Mouse (Mus musculus) heart, embryonic 12.5 days (tissue): Measurements from ENCODE around the gene Sec22b. TPM values are rescaled to one million over a fixed set of nuclear protein-coding genes. Genes with fewer than 3 reads are reported as not detected.
A peak's percentile ranks its signal among the peaks of the same experiment; 100 is the strongest.

Experiments
- ATAC-seq: fragments of 200-750 bp; cut with Nextera tagmentation; 2 replicates; pipeline ENCODE4 v1.8.0; 2017; ENCODE audit warnings: moderate TSS enrichment, moderate library complexity; ENCODE audit not compliant: insufficient number of reproducible peaks, low FRiP score
- H3K27ac ChIP-seq: fragments of 300-500 bp; sonication (generic); 2 replicates; pipeline ENCODE4 v1.5.1; 2016; ENCODE audit warnings: mild to moderate bottlenecking, moderate library complexity; ENCODE audit not compliant: poor library complexity, severe bottlenecking
- H3K27me3 ChIP-seq: fragments of 300-500 bp; sonication (generic); replicated peaks from 2 replicates; pipeline ENCODE4 v1.6.1; 2016; ENCODE audit warnings: mild to moderate bottlenecking, moderate library complexity
- H3K36me3 ChIP-seq: fragments of 300-500 bp; sonication (generic); 2 replicates; pipeline ENCODE4 v1.6.1; 2016; ENCODE audit warnings: mild to moderate bottlenecking, moderate library complexity
- H3K4me1 ChIP-seq: fragments of 300-500 bp; sonication (generic); replicated peaks from 2 replicates; pipeline ENCODE4 v1.6.1; 2016; ENCODE audit warnings: mild to moderate bottlenecking
- H3K4me2 ChIP-seq: fragments of 300-500 bp; sonication (generic); 2 replicates; pipeline ENCODE4 v1.6.1; 2016; ENCODE audit warnings: mild to moderate bottlenecking, moderate library complexity
- H3K4me3 ChIP-seq: fragments of 300-500 bp; sonication (generic); 2 replicates; pipeline ENCODE4 v1.5.1; 2016; ENCODE audit warnings: mild to moderate bottlenecking
- H3K9ac ChIP-seq: fragments of 300-500 bp; sonication (generic); 2 replicates; pipeline ENCODE4 v1.6.1; 2016; ENCODE audit warnings: mild to moderate bottlenecking, moderate library complexity
- H3K9me3 ChIP-seq: fragments of 300-500 bp; sonication (generic); replicated peaks from 2 replicates; pipeline ENCODE4 v1.6.1; 2016; ENCODE audit warnings: mild to moderate bottlenecking, moderate library complexity
- WGBS: fragments of 180-500 bp; shearing (Covaris S2); methylation state at CpG from one replicate; pipeline ENCODE4 v1.1.7; 2016; 5-methylcytosine and 5-hydroxymethylcytosine counted together
- polyA plus RNA-seq: library from polyadenylated mRNA; unstranded; fragments of >200 nt; fragmentation: Nextera tagmentation; extraction: Ambion mirVana; gene quantifications from 2 replicates; pipeline ENCODE4 v1.2.1, GENCODE M21; 2016

Gene Sec22b
- polyA plus RNA-seq, 1 experiment from 2014 or later, result 123 TPM

DNA sequence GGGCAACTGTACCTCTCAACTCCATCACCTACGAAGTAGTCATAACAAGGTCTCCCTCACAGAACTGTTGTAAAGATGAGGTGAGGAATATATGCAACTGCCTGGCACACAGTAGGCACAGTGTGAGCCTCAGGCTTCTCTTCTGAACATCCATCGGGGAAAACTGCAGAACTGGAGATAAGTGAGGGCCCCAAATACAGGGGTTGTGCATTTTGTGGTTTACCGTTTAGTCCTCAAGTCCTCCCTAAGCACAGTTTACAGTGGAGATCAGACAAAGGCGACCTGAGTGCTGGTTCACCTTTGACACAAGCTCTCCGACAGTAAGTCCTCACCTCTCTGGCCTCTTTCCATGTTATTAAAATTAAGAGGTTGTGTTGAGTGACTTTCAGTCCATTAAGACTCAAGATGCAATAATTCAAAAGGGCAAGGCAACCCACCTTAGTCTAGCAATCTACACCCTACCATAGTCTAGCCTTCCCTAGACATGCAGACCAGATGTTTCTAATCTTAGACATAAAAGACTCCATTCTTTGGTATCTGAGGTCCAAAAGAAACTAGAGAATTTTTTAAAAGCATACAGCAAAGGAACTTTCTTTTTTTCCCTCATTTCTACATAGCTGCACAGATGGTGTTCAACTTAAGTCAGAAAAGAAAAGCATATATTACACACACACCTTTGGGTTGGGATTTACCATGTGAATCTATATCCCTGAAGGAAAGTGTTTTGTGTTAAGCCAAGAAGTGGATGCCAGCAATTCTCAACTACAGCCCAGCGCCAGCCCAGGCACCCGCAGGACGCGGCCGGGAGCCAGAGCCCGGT is 40.7 kb downstream of the Sec22b start:
- WGBS, result 38% methylated on average over 11 of the region's 11 CpGs
- Histone ChIP-seq H3K4me1 (peaks cover 50% of the 10 kb centered on the region), H3K9ac (peak overlapping the region; percentile 63), H3K36me3 (no peaks in the 10 kb centered on the region), H3K27ac (peak overlapping the region; percentile 76), H3K4me2 (peak overlapping the region; percentile 75), H3K9me3 (no peaks in the 10 kb centered on the region), H3K4me3 (peak overlapping the region; percentile 38), H3K27me3 (peaks cover 5% of the 10 kb centered on the region; the same call in 1 of the 2 replicates)
- ATAC-seq, result no peak

- H3K36me3 ChIP-seq, result no peaks in the 10 kb centered on the region
- peak overlapping the region; percentile 63 for H3K9ac ChIP-seq
- peak; percentile 61; the same call in 1 of the 2 replicates for ATAC-seq
- no peaks in the 10 kb centered on the region for H3K9me3 ChIP-seq
- H3K4me2 ChIP-seq, result peak overlapping the region; percentile 75
- WGBS, result 6% methylated on average over 16 of the region's 16 CpGs
- H3K27me3 ChIP-seq, result peaks cover 5% of the 10 kb centered on the region; the same call in 1 of the 2 replicates
- peak overlapping the region; percentile 76 for H3K27ac ChIP-seq
- H3K4me3 ChIP-seq, result peak overlapping the region; percentile 38
- H3K4me1 ChIP-seq, result peaks cover 47% of the 10 kb centered on the region
Measured at GRCm38 (mm10) chr3:97942260-97942950, 41.4 kb downstream of the Sec22b start.

DNA sequence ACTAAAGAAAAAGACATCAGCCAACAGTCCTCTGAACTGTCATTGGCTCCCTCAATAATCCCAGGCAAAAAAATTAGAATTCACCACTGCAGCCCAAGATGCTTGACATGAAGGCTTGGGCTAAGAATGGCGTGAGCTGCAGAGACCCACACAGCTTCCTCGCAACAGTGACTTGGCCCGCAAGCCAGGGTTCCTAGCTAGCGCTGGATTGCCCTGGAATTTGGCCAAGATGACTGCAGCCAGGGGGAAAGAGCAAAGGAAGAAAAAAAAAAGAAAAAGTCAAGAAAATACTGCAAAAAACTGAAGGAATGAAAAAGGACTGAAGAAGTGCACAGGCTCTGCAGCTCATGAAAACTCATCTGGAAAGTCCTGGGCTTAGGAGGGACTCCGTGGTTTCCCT is 43.5 kb downstream of the Sec22b start:
- Histone ChIP-seq H3K4me3 (no peak overlapping the region), H3K27ac (no peak overlapping the region), H3K4me1 (peaks cover 41% of the 10 kb centered on the region), H3K9me3 (0 out of 2 replicates have a peak, but pooled peaks cover 4% of the 10 kb centered on the region), H3K9ac (no peak overlapping the region), H3K27me3 (peaks cover 5% of the 10 kb centered on the region; the same call in 1 of the 2 replicates), H3K4me2 (no peak overlapping the region), H3K36me3 (no peaks in the 10 kb centered on the region)
- ATAC-seq, result no peak
- WGBS, result 56% methylated on average over 5 of the region's 5 CpGs

GRCm38 (mm10) chr3:97946439-97946838 is 45.4 kb downstream of the Sec22b start:
- Histone ChIP-seq H3K9me3 (0 out of 2 replicates have a peak, but pooled peaks cover 4% of the 10 kb centered on the region), H3K4me1 (peaks cover 23% of the 10 kb centered on the region), H3K4me2 (no peak overlapping the region), H3K9ac (no peak overlapping the region), H3K4me3 (no peak overlapping the region), H3K36me3 (no peaks in the 10 kb centered on the region), H3K27ac (no peak overlapping the region), H3K27me3 (peaks cover under 1% of the 10 kb centered on the region; the same call in 1 of the 2 replicates)
- WGBS, result 23% methylated on average over 4 of the region's 4 CpGs
- 0 out of 2 replicates have a peak, but pooled peaks have one; percentile 29 for ATAC-seq

DNA sequence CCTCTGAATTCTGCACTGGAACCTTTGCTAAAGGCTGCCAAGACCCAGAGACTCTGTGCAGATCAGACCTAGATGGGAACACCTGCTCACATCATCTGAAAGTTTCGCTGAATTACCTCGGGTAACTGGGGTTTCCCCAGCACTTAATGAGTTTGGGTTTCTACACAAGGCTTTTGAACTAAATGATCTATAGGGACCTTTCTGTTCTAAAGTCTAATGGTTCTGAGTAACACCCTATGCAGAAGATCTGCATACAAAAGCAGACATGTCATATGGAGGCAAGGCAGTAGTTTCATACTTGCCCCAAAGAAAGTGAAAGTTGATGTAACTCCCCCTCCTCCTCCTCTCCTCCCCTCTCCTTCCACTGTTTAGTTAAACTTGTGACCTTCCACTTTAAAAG is 47.5 kb downstream of the Sec22b start:
- WGBS, result 81% methylated on average over 2 of the region's 2 CpGs
- Histone ChIP-seq H3K9ac (no peak overlapping the region), H3K36me3 (no peaks in the 10 kb centered on the region), H3K27ac (no peak overlapping the region), H3K4me2 (no peak overlapping the region), H3K27me3 (no peaks in the 10 kb centered on the region), H3K4me3 (no peak overlapping the region), H3K4me1 (peaks cover 10% of the 10 kb centered on the region), H3K9me3 (0 out of 2 replicates have a peak, but pooled peaks cover 4% of the 10 kb centered on the region)
- no peak for ATAC-seq

DNA sequence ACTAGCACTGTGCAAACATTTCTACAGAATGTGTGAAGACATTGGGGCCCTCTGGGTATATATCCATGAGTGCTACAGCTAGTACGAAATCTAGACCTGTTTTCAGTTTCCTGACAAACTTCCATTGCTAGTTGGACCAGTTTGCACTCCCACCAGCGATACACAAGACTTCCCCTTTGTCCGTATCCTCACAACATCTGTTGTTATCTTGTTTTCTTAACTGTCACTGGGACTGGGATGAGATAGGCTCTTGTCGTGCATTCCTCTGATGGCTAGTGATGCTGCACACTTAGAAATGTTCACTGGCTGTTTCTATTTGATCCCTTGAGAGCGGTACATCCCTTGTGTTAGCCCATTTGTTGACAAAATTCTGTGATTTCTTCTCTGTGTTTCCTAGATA is 49.0 kb downstream of the Sec22b start:
- Histone ChIP-seq H3K36me3 (no peaks in the 10 kb centered on the region), H3K4me3 (no peak overlapping the region), H3K4me1 (peaks cover 5% of the 10 kb centered on the region), H3K4me2 (no peak overlapping the region), H3K27me3 (no peaks in the 10 kb centered on the region), H3K9me3 (peaks cover 9% of the 10 kb centered on the region), H3K27ac (no peak overlapping the region), H3K9ac (no peak overlapping the region)
- ATAC-seq, result no peak
- WGBS, result 30% methylated on average over 5 of the region's 5 CpGs

- Histone ChIP-seq H3K9me3 (peaks cover 9% of the 10 kb centered on the region), H3K4me3 (no peak overlapping the region), H3K4me1 (peaks cover 5% of the 10 kb centered on the region), H3K9ac (no peak overlapping the region), H3K27ac (no peak overlapping the region), H3K36me3 (no peaks in the 10 kb centered on the region), H3K27me3 (peaks cover 3% of the 10 kb centered on the region; the same call in 1 of the 2 replicates), H3K4me2 (no peak overlapping the region)
- ATAC-seq, result no peak
- WGBS, result 75% methylated on average over 3 of the region's 3 CpGs
Measured at GRCm38 (mm10) chr3:97951134-97951533, 50.1 kb downstream of the Sec22b start.

DNA sequence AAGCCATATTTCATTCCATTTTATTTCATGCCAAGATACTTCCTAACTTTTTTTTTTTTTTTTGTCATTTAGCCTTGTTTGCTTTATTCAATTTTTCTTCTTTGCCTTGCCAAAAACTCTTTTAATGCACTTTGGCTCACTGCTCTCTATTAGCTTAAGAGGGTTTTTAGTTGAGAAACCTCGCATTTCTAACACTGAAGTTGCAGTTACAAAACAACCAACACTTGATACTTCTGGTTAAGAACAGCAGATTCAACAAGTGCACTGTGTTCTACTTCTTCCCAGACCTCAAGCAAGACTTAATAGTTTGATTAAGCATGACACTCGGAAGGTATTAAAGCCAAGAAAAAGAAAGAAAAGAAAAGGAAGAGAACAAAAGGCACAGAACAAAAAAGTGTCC is 52.2 kb downstream of the Sec22b start:
- H3K9ac ChIP-seq, result no peak overlapping the region
- H3K4me2 ChIP-seq, result no peak overlapping the region
- no peaks in the 10 kb centered on the region for H3K36me3 ChIP-seq
- peaks cover 9% of the 10 kb centered on the region; the same call in 1 of the 2 replicates for H3K27me3 ChIP-seq
- no peak overlapping the region for H3K27ac ChIP-seq
- H3K4me1 ChIP-seq, result no peaks in the 10 kb centered on the region
- no peak for ATAC-seq
- H3K4me3 ChIP-seq, result no peak overlapping the region
- peaks cover 9% of the 10 kb centered on the region for H3K9me3 ChIP-seq
- WGBS, result 86% methylated on average over 2 of the region's 2 CpGs

DNA sequence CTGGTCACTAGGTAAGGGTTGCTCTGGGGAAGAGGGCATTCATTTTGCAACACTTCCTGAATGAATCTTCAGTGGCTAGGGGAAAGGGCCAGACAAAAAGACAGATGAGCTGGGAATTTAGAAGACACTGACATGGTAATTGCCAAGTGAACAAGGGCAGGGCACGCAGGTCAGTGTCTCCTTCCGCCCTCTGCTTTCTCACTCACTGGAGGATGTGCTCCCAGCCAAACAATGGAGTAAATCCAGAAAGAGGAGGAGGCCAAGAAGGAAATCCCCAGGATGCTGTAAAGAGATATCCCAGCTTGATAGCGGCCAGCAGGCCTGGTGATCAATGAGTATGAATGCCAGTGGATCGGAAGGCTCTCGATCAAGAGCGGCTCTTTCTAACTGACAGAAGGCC is 55.3 kb downstream of the Sec22b start:
- no peak overlapping the region for H3K27ac ChIP-seq
- 56% methylated on average over 6 of the region's 6 CpGs for WGBS
- no peaks in the 10 kb centered on the region for H3K36me3 ChIP-seq
- peaks cover 6% of the 10 kb centered on the region for H3K9me3 ChIP-seq
- no peak for ATAC-seq
- no peaks in the 10 kb centered on the region for H3K4me1 ChIP-seq
- no peak overlapping the region for H3K4me2 ChIP-seq
- H3K9ac ChIP-seq, result no peak overlapping the region
- H3K27me3 ChIP-seq, result peaks cover 22% of the 10 kb centered on the region
- no peak overlapping the region for H3K4me3 ChIP-seq

DNA sequence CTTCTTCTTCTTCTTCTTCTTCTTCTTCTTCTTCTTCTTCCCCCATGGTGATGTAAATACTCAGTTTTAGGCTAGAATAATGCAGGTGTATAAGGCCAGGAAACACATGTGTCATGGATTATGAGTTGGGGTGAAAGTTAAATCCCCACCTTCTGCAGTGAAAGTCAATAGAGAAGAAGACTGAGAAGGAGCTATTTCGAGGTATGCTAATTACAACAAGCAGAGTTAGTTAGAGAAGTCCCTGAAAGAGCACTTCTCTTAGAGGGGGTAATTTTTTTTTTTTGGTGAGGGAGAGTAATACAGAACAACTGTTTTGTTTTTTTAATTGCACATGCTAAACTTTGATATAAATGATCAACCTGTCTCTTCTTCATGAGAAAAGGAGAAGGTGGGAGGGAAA is 55.9 kb downstream of the Sec22b start:
- Histone ChIP-seq H3K4me1 (no peaks in the 10 kb centered on the region), H3K27me3 (peaks cover 23% of the 10 kb centered on the region), H3K4me3 (no peak overlapping the region), H3K27ac (no peak overlapping the region), H3K4me2 (no peak overlapping the region), H3K9ac (no peak overlapping the region), H3K36me3 (no peaks in the 10 kb centered on the region), H3K9me3 (peaks cover 6% of the 10 kb centered on the region)
- ATAC-seq, result no peak
- 63% methylated on average over 1 of the region's 1 CpGs for WGBS
